Mouse (Mus musculus): ENCODE measurements around the gene Gm14597. TPM values are rescaled to one million over a fixed set of nuclear protein-coding genes. Genes with fewer than 3 reads are reported as not detected.
"Not testable (repeated sequence)": the region's sequence is repeated elsewhere in the genome, so short reads cannot be mapped to it uniquely, and the experiment has no call there.

Gm14597 gene
- polyA plus RNA-seq (2014; fragmentation: Nextera tagmentation; extraction: Ambion mirVana): not detected in 2 replicates

- peak within 1 kb of the TSS; percentile 41 for H3K4me3 ChIP-seq (ENCODE audit: low read depth, low read length)
- 78% methylated on average over 3 of the region's 4 CpGs for WGBS
- not testable (repeated sequence) for DNase-seq; H3K9me3 ChIP-seq (ENCODE audit: low read depth, low read length); ATAC-seq (ENCODE audit: insufficient read depth); H3K4me1 ChIP-seq (ENCODE audit: insufficient read depth); H3K27ac ChIP-seq (ENCODE audit: low read depth); H3K36me3 ChIP-seq (ENCODE audit: insufficient read depth); H3K27me3 ChIP-seq (ENCODE audit: insufficient read depth, low read length)
- H3K9ac ChIP-seq: peak within 1 kb of the TSS; percentile 52
- peak within 1 kb of the TSS; percentile 61 for H3K4me2 ChIP-seq
These were observed at the start of gene Gm14597 for GRCm38 (mm10) chrX:53608879-53609278. Gm14597 (minus strand) TSS chrX:53608979.

GRCm38 (mm10) chrX:53652917-53653316 lies 44.1 kb upstream of the Gm14597 start:
- not testable (repeated sequence) for H3K27me3 ChIP-seq (ENCODE audit: insufficient read depth, low read length); H3K36me3 ChIP-seq (ENCODE audit: insufficient read depth); H3K4me1 ChIP-seq (ENCODE audit: insufficient read depth); H3K9me3 ChIP-seq (ENCODE audit: low read depth, low read length); DNase-seq; H3K9ac ChIP-seq; H3K4me3 ChIP-seq (ENCODE audit: low read depth, low read length); H3K27ac ChIP-seq (ENCODE audit: low read depth); H3K4me2 ChIP-seq; ATAC-seq (ENCODE audit: insufficient read depth)
- WGBS: 46% methylated on average over 4 of the region's 4 CpGs

GRCm38 (mm10) chrX:53645885-53646284 lies 37.1 kb upstream of the Gm14597 start:
- H3K4me2 ChIP-seq: no peak overlapping the region
- no peak for TF ChIP-seq CTCF (IDR thresholded peaks at IDR 0.05; ENCODE audit: low read depth)
- H3K9me3 ChIP-seq (ENCODE audit: low read depth, low read length): no peaks in the 10 kb centered on the region
- H3K27me3 ChIP-seq (ENCODE audit: insufficient read depth, low read length): no peaks in the 10 kb centered on the region
- H3K27ac ChIP-seq (ENCODE audit: low read depth): no peak overlapping the region
- H3K36me3 ChIP-seq (ENCODE audit: insufficient read depth): no peaks in the 10 kb centered on the region
- DNase-seq (peak; percentile 2), ATAC-seq (ENCODE audit: insufficient read depth) (no peak)
- no peak overlapping the region for H3K4me3 ChIP-seq (ENCODE audit: low read depth, low read length)
- no peak overlapping the region for H3K9ac ChIP-seq
- 78% methylated on average over 6 of the region's 6 CpGs for whole genome bisulfite sequencing
- no peaks in the 10 kb centered on the region for H3K4me1 ChIP-seq (ENCODE audit: insufficient read depth)

GRCm38 (mm10) chrX:53642980-53643961 lies 34.5 kb upstream of the Gm14597 start, which contains the start of gene Rtl8a:
Rtl8a (minus strand) TSS chrX:53643682.
- H3K4me2 ChIP-seq: peak within 1 kb of the TSS; percentile 52
- peak within 1 kb of the TSS; percentile 48; the same call in 1 of the 2 replicates for H3K27ac ChIP-seq (ENCODE audit: low read depth)
- peak; percentile 94 for DNase-seq
- H3K4me3 ChIP-seq (ENCODE audit: low read depth, low read length): peak within 1 kb of the TSS; percentile 33
- not testable (repeated sequence) for H3K36me3 ChIP-seq (ENCODE audit: insufficient read depth); H3K9me3 ChIP-seq (ENCODE audit: low read depth, low read length); H3K9ac ChIP-seq; H3K4me1 ChIP-seq (ENCODE audit: insufficient read depth); H3K27me3 ChIP-seq (ENCODE audit: insufficient read depth, low read length)
- 13% methylated on average over 11 of the region's 50 CpGs for WGBS
- ATAC-seq (ENCODE audit: insufficient read depth): peak; percentile 96

GRCm38 (mm10) chrX:53642604-53642979 lies 33.8 kb upstream of the Gm14597 start:
- H3K27ac ChIP-seq (ENCODE audit: low read depth); H3K36me3 ChIP-seq (ENCODE audit: insufficient read depth); H3K9me3 ChIP-seq (ENCODE audit: low read depth, low read length); H3K4me1 ChIP-seq (ENCODE audit: insufficient read depth); H3K27me3 ChIP-seq (ENCODE audit: insufficient read depth, low read length); ATAC-seq (ENCODE audit: insufficient read depth); DNase-seq; H3K4me2 ChIP-seq; H3K9ac ChIP-seq: not testable (repeated sequence)
- 40% methylated on average over 2 of the region's 4 CpGs for WGBS
- 0 out of 2 replicates have a peak overlapping the region, but pooled peaks have one; percentile 8 for H3K4me3 ChIP-seq (ENCODE audit: low read depth, low read length)

GRCm38 (mm10) chrX:53638107-53638506 lies 29.3 kb upstream of the Gm14597 start:
- not testable (repeated sequence) for H3K4me3 ChIP-seq (ENCODE audit: low read depth, low read length); H3K9me3 ChIP-seq (ENCODE audit: low read depth, low read length); DNase-seq; H3K4me1 ChIP-seq (ENCODE audit: insufficient read depth); H3K9ac ChIP-seq; ATAC-seq (ENCODE audit: insufficient read depth); H3K27ac ChIP-seq (ENCODE audit: low read depth); H3K36me3 ChIP-seq (ENCODE audit: insufficient read depth); H3K27me3 ChIP-seq (ENCODE audit: insufficient read depth, low read length); H3K4me2 ChIP-seq
- WGBS: 54% methylated on average over 3 of the region's 3 CpGs

GRCm38 (mm10) chrX:53611395-53611794 lies 2.6 kb upstream of the Gm14597 start:
- not testable (repeated sequence) for ATAC-seq (ENCODE audit: insufficient read depth); H3K9ac ChIP-seq; H3K27ac ChIP-seq (ENCODE audit: low read depth); H3K4me3 ChIP-seq (ENCODE audit: low read depth, low read length); H3K27me3 ChIP-seq (ENCODE audit: insufficient read depth, low read length); H3K9me3 ChIP-seq (ENCODE audit: low read depth, low read length); H3K4me1 ChIP-seq (ENCODE audit: insufficient read depth); DNase-seq; H3K4me2 ChIP-seq; H3K36me3 ChIP-seq (ENCODE audit: insufficient read depth)
